Mouse (Mus musculus) heart, postnatal 0 days (tissue): ENCODE results near the gene Lat. TPM values are rescaled to one million over a fixed set of nuclear protein-coding genes. Genes with fewer than 3 reads are reported as not detected.

Experiments
- ATAC-seq: fragments of 200-750 bp; cut with Nextera tagmentation; 2 replicates; pipeline ENCODE4 v1.8.0; 2017; ENCODE audit warnings: low read depth, moderate number of reproducible peaks, moderate library complexity; ENCODE audit not compliant: insufficient read depth
- DNase-seq: peaks from one replicate; pipeline ENCODE4 v3.0.0-alpha.2; 2016; ENCODE audit warnings: low spot score
- H3K27ac ChIP-seq: fragments of 300-500 bp; sonication (generic); 2 replicates; pipeline ENCODE4 v1.5.1; 2014; ENCODE audit warnings: low read depth, mild to moderate bottlenecking
- H3K27me3 ChIP-seq: fragments of 300-500 bp; sonication (generic); 2 replicates; pipeline ENCODE4 v1.6.1; 2014; ENCODE audit warnings: low read length, mixed read lengths; ENCODE audit not compliant: control insufficient read depth, insufficient read depth
- H3K36me3 ChIP-seq: fragments of 300-500 bp; sonication (generic); replicated peaks from 2 replicates; pipeline ENCODE4 v1.6.1; 2014; ENCODE audit warnings: low read length, mixed read lengths; ENCODE audit not compliant: control insufficient read depth, insufficient read depth
- H3K4me1 ChIP-seq: fragments of 300-500 bp; sonication (generic); 2 replicates; pipeline ENCODE4 v1.6.1; 2014; ENCODE audit warnings: antibody characterized with exemption; ENCODE audit not compliant: control insufficient read depth, insufficient read depth
- H3K4me2 ChIP-seq: fragments of 300-500 bp; sonication (generic); 2 replicates; pipeline ENCODE4 v1.6.1; 2014; ENCODE audit warnings: low read depth, mild to moderate bottlenecking, low read length, moderate library complexity
- H3K4me3 ChIP-seq: fragments of 300-500 bp; sonication (generic); 2 replicates; pipeline ENCODE4 v1.5.1; 2014; ENCODE audit warnings: low read depth, low read length
- H3K9ac ChIP-seq: fragments of 300-500 bp; sonication (generic); replicated peaks from 2 replicates; pipeline ENCODE4 v1.6.1; 2014; ENCODE audit warnings: low read depth, low read length, mixed read lengths
- H3K9me3 ChIP-seq: fragments of 300-500 bp; sonication (generic); replicated peaks from 2 replicates; pipeline ENCODE4 v1.6.1; 2016; ENCODE audit warnings: low read length; ENCODE audit not compliant: control insufficient read depth
- CTCF ChIP-seq: IDR thresholded peaks from 2 replicates; pipeline ENCODE4 v1.5.1; 2016; ENCODE audit warnings: antibody characterized with exemption, control low read depth, low read depth
- EP300 ChIP-seq: IDR thresholded peaks from 2 replicates; pipeline ENCODE4 v1.6.1; 2016; ENCODE audit warnings: antibody characterized with exemption, low read depth
- WGBS: fragments of 180-500 bp; shearing (Covaris S2); extraction: QIAGEN DNeasy Blood & Tissue Kit; methylation state at CpG from one replicate; pipeline ENCODE4 v1.1.7; 2014; 5-methylcytosine and 5-hydroxymethylcytosine counted together
- polyA plus RNA-seq: library from polyadenylated mRNA; unstranded; fragments of >200 nt; fragmentation: Nextera tagmentation; extraction: Ambion mirVana; gene quantifications from 2 replicates; pipeline ENCODE4 v1.2.1, GENCODE M21; 2015
- total RNA-seq: library from RNA; depleted of rRNA; stranded (reverse); fragments of >200 nt; gene quantifications from 2 replicates; pipeline ENCODE4 v1.2.3, GENCODE M21; 2014; ENCODE audit warnings: low replicate concordance

The Lat gene
- total and polyA plus RNA-seq, 2 experiments from 2014 or later = 0.73 to 0.75 TPM

GRCm38 (mm10) chr7:126350748-126351418 is 18.5 kb downstream of the Lat start:
- H3K4me3 ChIP-seq = no peak overlapping the region
- WGBS = 62% methylated on average over 20 of the region's 20 CpGs
- H3K9ac ChIP-seq = no peak overlapping the region
- no peaks in the 10 kb centered on the region for H3K27me3 ChIP-seq
- H3K9me3 ChIP-seq = no peaks in the 10 kb centered on the region
- TF ChIP-seq EP300 (no peak), CTCF (no peak)
- DNase-seq = no peak
- H3K4me2 ChIP-seq = no peak overlapping the region
- no peak for ATAC-seq
- H3K36me3 ChIP-seq = no peaks in the 10 kb centered on the region
- no peaks in the 10 kb centered on the region; the same call in 1 of the 2 replicates for H3K4me1 ChIP-seq
- no peak overlapping the region for H3K27ac ChIP-seq

- H3K4me1 ChIP-seq = no peaks in the 10 kb centered on the region
- H3K9me3 ChIP-seq = no peaks in the 10 kb centered on the region
- H3K4me3 ChIP-seq = no peak overlapping the region
- TF ChIP-seq EP300 (no peak), CTCF (no peak)
- ATAC-seq = no peak
- WGBS = 49% methylated on average over 8 of the region's 8 CpGs
- no peak overlapping the region for H3K9ac ChIP-seq
- no peaks in the 10 kb centered on the region for H3K27me3 ChIP-seq
- H3K4me2 ChIP-seq = no peak overlapping the region
- no peak overlapping the region for H3K27ac ChIP-seq
- no peaks in the 10 kb centered on the region for H3K36me3 ChIP-seq
- DNase-seq = no peak
Observed at GRCm38 (mm10) chr7:126348293-126348692, 21.1 kb downstream of the Lat start.

GRCm38 (mm10) chr7:126347098-126347497 is 22.3 kb downstream of the Lat start:
- H3K9me3 ChIP-seq = no peaks in the 10 kb centered on the region
- DNase-seq = no peak

GRCm38 (mm10) chr7:126345969-126346368 is 23.4 kb downstream of the Lat start:
- 59% methylated on average over 3 of the region's 3 CpGs for WGBS
- TF ChIP-seq EP300 = no peak
- no peak for TF ChIP-seq CTCF
- ATAC-seq = no peak
- H3K9ac ChIP-seq = no peak overlapping the region
- H3K4me3 ChIP-seq = no peak overlapping the region
- no peak overlapping the region for H3K27ac ChIP-seq
- H3K9me3 ChIP-seq = no peaks in the 10 kb centered on the region
- no peaks in the 10 kb centered on the region for H3K27me3 ChIP-seq
- DNase-seq = no peak
- no peaks in the 10 kb centered on the region for H3K36me3 ChIP-seq
- no peaks in the 10 kb centered on the region for H3K4me1 ChIP-seq
- H3K4me2 ChIP-seq = no peak overlapping the region

More at GRCm38 (mm10) chr7:126347098-126347497, 22.3 kb downstream of the Lat start:
- H3K4me3 ChIP-seq = no peak overlapping the region
- no peak overlapping the region for H3K9ac ChIP-seq
- WGBS = 46% methylated on average over 1 of the region's 1 CpGs
- ATAC-seq = no peak
- TF ChIP-seq EP300 (no peak), CTCF (no peak)
- no peaks in the 10 kb centered on the region for H3K36me3 ChIP-seq
- no peaks in the 10 kb centered on the region for H3K27me3 ChIP-seq
- no peaks in the 10 kb centered on the region for H3K4me1 ChIP-seq
- no peak overlapping the region for H3K4me2 ChIP-seq
- H3K27ac ChIP-seq = no peak overlapping the region

- DNase-seq (no peak), ATAC-seq (no peak)
- H3K4me3 ChIP-seq = no peak overlapping the region
- 45% methylated on average over 3 of the region's 3 CpGs for WGBS
- H3K4me2 ChIP-seq = no peak overlapping the region
- H3K27ac ChIP-seq = no peak overlapping the region
- TF ChIP-seq CTCF (no peak), EP300 (no peak)
- no peak overlapping the region for H3K9ac ChIP-seq
- H3K36me3 ChIP-seq = no peaks in the 10 kb centered on the region
- H3K27me3 ChIP-seq = no peaks in the 10 kb centered on the region
- H3K9me3 ChIP-seq = no peaks in the 10 kb centered on the region
- H3K4me1 ChIP-seq = 0 out of 2 replicates have a peak, but pooled peaks cover under 1% of the 10 kb centered on the region
Observed at GRCm38 (mm10) chr7:126345557-126345956, 23.8 kb downstream of the Lat start.

- no peaks in the 10 kb centered on the region for H3K36me3 ChIP-seq
- H3K9me3 ChIP-seq = no peaks in the 10 kb centered on the region
- H3K27ac ChIP-seq = no peak overlapping the region
- H3K4me1 ChIP-seq = peaks cover 3% of the 10 kb centered on the region; the same call in 1 of the 2 replicates
- H3K4me3 ChIP-seq = no peak overlapping the region
- ATAC-seq (no peak), DNase-seq (no peak)
- H3K27me3 ChIP-seq = no peaks in the 10 kb centered on the region
- WGBS = 14% methylated on average over 6 of the region's 6 CpGs
- no peak overlapping the region for H3K4me2 ChIP-seq
- no peak overlapping the region for H3K9ac ChIP-seq
- no peak for TF ChIP-seq CTCF
- no peak for TF ChIP-seq EP300
Observed at GRCm38 (mm10) chr7:126340896-126341295, 28.5 kb downstream of the Lat start.
